In the genomic region with DNA sequence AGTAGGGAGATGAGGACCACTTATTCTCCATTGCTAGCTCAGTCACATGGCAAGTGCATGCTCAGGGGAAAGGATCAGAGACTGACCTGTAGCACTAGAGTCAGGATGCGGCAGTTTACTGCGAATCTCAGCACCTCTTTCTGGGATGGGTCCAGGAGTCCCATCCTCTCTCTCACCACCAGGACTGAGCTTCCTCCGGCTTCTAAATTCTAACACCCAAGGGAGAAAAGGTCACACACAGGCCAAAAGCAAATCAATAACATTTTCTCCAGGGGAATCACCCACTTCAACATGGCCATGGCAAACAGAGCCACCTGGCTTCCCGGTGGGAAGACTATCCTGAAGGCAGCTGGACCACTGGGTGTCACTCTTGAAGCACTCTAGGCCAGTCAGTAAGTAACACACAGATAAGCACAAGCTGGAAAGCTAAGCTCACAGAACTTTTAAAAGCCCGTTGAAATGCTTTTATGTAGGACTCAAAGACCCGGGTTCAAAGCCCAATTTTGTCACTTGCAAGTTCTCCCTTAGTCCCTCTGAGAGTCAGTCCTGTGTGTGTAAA, we compare ENCODE assay signal across 11 mouse cellular contexts. TPM values are rescaled to one million over a fixed set of nuclear protein-coding genes. Genes with fewer than 3 reads are reported as not detected.
DNase-seq lines count a peak whose midpoint lies in the region; ATAC-seq and TF ChIP-seq lines count a peak whose summit lies in the region.
"Had no signal": no experiment of that assay in that cellular context is flagged by ENCODE, and none has a peak within 500 bp of the region (broad histone marks: within the 10 kb centered on the region; RNA-seq: fewer than 3 reads in every experiment).

No protein-coding gene starts in this region.

- DNase-seq in cerebellum, adult 2 months, result peak in 1 of 2 experiments; percentile 36
- no peak for DNase-seq in cerebellum, postnatal 14 days
- no peak for DNase-seq in layer of hippocampus, adult 2 months (ENCODE audit: low spot score in 2 of 2)
- DNase-seq in layer of hippocampus, adult 18-20 months (ENCODE audit: low spot score in 2 of 2), result no peak
- peak; percentile 42 for DNase-seq in brain, embryonic 14.5 days (ENCODE audit: low read depth)
- no peak for DNase-seq in liver, postnatal 0 days
- no peak for DNase-seq in urinary bladder, adult 2 months (ENCODE audit: low spot score)
- DNase-seq: B cell, adult 2 months; cerebellum, adult 9-10 months had no signal

- peaks cover 21% of the 10 kb centered on the region for H3K36me3 ChIP-seq in liver, postnatal 0 days (replicated peaks; ENCODE audit: insufficient read depth, low read length)

- H3K9ac ChIP-seq in liver, postnatal 0 days (replicated peaks), result no peak overlapping the region
- H3K9ac ChIP-seq: liver, embryonic 15.5 days had no signal

- WGBS in cerebellum, adult 2 months, result 62% methylated on average over 6 of the region's 6 CpGs
- 48% methylated on average over 6 of the region's 6 CpGs for WGBS in liver, postnatal 0 days (ENCODE audit: insufficient replicate concordance)

- no peak overlapping the region for H3K27ac ChIP-seq in cerebellum, adult 2 months (ENCODE audit: insufficient read depth, low read length)
- peak overlapping the region; percentile 32; the same call in 1 of the 2 replicates for H3K27ac ChIP-seq in layer of hippocampus, adult 2 months
- H3K27ac ChIP-seq in liver, postnatal 0 days (ENCODE audit: low read depth), result no peak overlapping the region
- H3K27ac ChIP-seq: liver, embryonic 15.5 days had no signal

- H3K4me2 ChIP-seq in liver, postnatal 0 days (ENCODE audit: low read depth, low read length), result no peak overlapping the region
- H3K4me2 ChIP-seq: liver, embryonic 15.5 days had no signal

- H3K4me1 ChIP-seq in cerebellum, adult 2 months (ENCODE audit: control insufficient read depth, insufficient read depth, low read length), result peaks cover 11% of the 10 kb centered on the region
- H3K4me1 ChIP-seq in liver, postnatal 0 days (ENCODE audit: insufficient read depth), result peaks cover 34% of the 10 kb centered on the region

- ATAC-seq in liver, postnatal 0 days, result no peak
- ATAC-seq in cerebellum, adult (ENCODE audit: insufficient number of reproducible peaks, low FRiP score, low TSS enrichment), result no peak

- no peaks in the 10 kb centered on the region for H3K9me3 ChIP-seq in liver, postnatal 0 days (ENCODE audit: low read length)
- H3K9me3 ChIP-seq: liver, embryonic 15.5 days had no signal

- TF ChIP-seq EP300 in liver, postnatal 0 days (IDR thresholded peaks at IDR 0.05; ENCODE audit: low read depth), result no peak

- TF ChIP-seq POLR2A in cerebellum, adult 2 months (IDR thresholded peaks at IDR 0.05; ENCODE audit: borderline replicate concordance, insufficient read depth, low read length), result no peak
- no peak for TF ChIP-seq POLR2A in brain, embryonic 14.5 days (IDR thresholded peaks at IDR 0.05; ENCODE audit: borderline replicate concordance, extremely low read depth, insufficient read depth, insufficient read length, poor library complexity, severe bottlenecking)

- peak; percentile 45; the same call in 1 of the 2 replicates for TF ChIP-seq CTCF in cerebellum, adult 2 months (IDR thresholded peaks at IDR 0.05; ENCODE audit: borderline replicate concordance, insufficient read depth, low read depth, low read length)
- TF ChIP-seq CTCF in layer of hippocampus, adult 2 months (conservative IDR thresholded peaks at IDR 0.05), result peak; percentile 67
- TF ChIP-seq CTCF in brain, embryonic 14.5 days (IDR thresholded peaks at IDR 0.05; ENCODE audit: borderline replicate concordance, extremely low read depth, insufficient read depth, insufficient read length), result peak; percentile 40; the same call in 1 of the 2 replicates
- TF ChIP-seq CTCF in liver, postnatal 0 days (IDR thresholded peaks at IDR 0.05; ENCODE audit: low read depth), result peak; percentile 58

- H3K4me3 ChIP-seq in cerebellum, adult 2 months (replicated peaks; ENCODE audit: insufficient read depth, low read depth, low read length), result no peak overlapping the region
- H3K4me3 ChIP-seq in layer of hippocampus, adult 2 months, result no peak overlapping the region
- no peak overlapping the region for H3K4me3 ChIP-seq in liver, postnatal 0 days (ENCODE audit: low read depth, low read length)
- H3K4me3 ChIP-seq: liver, embryonic 15.5 days had no signal

- H3K27me3 ChIP-seq in cerebellum, adult 2 months (ENCODE audit: control insufficient read depth, insufficient read depth, low read length), result no peaks in the 10 kb centered on the region
- no peaks in the 10 kb centered on the region for H3K27me3 ChIP-seq in liver, postnatal 0 days (ENCODE audit: insufficient read depth, low read length)
- H3K27me3 ChIP-seq: liver, embryonic 15.5 days had no signal

RNA-seq across cellular contexts. Expression of a gene that starts 2.7 kb away (rescaled TPM):
- 10.8 and 11.1 TPM in 2 replicates for polyA plus RNA-seq in cerebellum, adult 2 months (2012; rRNA removed)
- 1 to 10 TPM; 9.1 to 9.7 TPM for total RNA-seq in layer of hippocampus, adult 2 months (2021)
- total RNA-seq in layer of hippocampus, adult 18-20 months (2021), result 10 to 100 TPM in 1 of 2 experiments, 1 to 10 TPM in 1; 9.4 to 12.3 TPM
- polyA plus RNA-seq in brain, embryonic 14.5 days (2012; rRNA removed), result 11.7 and 12.8 TPM in 2 replicates
- 5.2 and 5.9 TPM in 2 replicates for polyA plus RNA-seq in liver, postnatal 0 days (2015; fragmentation: Nextera tagmentation; extraction: Ambion mirVana)
- polyA plus RNA-seq in urinary bladder, adult 2 months (2012; rRNA removed), result 17.1 and 19.4 TPM in 2 replicates

RNA-seq across cellular contexts. Expression of a gene that starts 19.8 kb away (rescaled TPM):
- 51.8 and 58.7 TPM in 2 replicates for polyA plus RNA-seq in cerebellum, adult 2 months (2012; rRNA removed)
- total RNA-seq in layer of hippocampus, adult 2 months (2021), result 10 to 100 TPM; 37.1 to 38.0 TPM
- total RNA-seq in layer of hippocampus, adult 18-20 months (2021), result 10 to 100 TPM; 32.3 to 33.8 TPM
- polyA plus RNA-seq in brain, embryonic 14.5 days (2012; rRNA removed), result 34.4 and 39.9 TPM in 2 replicates
- 2.1 and 2.6 TPM in 2 replicates for polyA plus RNA-seq in liver, postnatal 0 days (2015; fragmentation: Nextera tagmentation; extraction: Ambion mirVana)
- 17.8 and 19.7 TPM in 2 replicates for polyA plus RNA-seq in urinary bladder, adult 2 months (2012; rRNA removed)
